Mouse (Mus musculus): ENCODE measurements around the gene Ppp1r32.

GRCm38 (mm10) chr19:10456752-10457483 lies 25.8 kb downstream of the Ppp1r32 start, which contains the start of gene Lrrc10b:
- TF ChIP-seq CTCF (IDR thresholded peaks at IDR 0.05; ENCODE audit: control insufficient read depth, insufficient read depth, insufficient read length) (no peak), USF1 (IDR thresholded peaks at IDR 0.05; ENCODE audit: low read depth) (no peak), MYOD1 (IDR thresholded peaks at IDR 0.05; ENCODE audit: control insufficient read depth, insufficient read length, low read depth) (no peak), MYOG (IDR thresholded peaks at IDR 0.05; ENCODE audit: control insufficient read depth, extremely low read depth, insufficient read length) (no peak), FOSL1 (IDR thresholded peaks at IDR 0.05; ENCODE audit: insufficient read depth, low read length, poor library complexity, severe bottlenecking) (no peak), MAX (IDR thresholded peaks at IDR 0.05) (no peak), CEBPB (IDR thresholded peaks at IDR 0.05; ENCODE audit: low read depth) (no peak)
